Mouse (Mus musculus) left cerebral cortex, adult 11 months (tissue): Measurements from ENCODE around the gene Kcnk4.

ENCODE experiments used
- DNase-seq: peaks from one replicate; pipeline ENCODE4 v3.0.0; 2022; ENCODE audit warnings: low spot score

Kcnk4 gene

DNA sequence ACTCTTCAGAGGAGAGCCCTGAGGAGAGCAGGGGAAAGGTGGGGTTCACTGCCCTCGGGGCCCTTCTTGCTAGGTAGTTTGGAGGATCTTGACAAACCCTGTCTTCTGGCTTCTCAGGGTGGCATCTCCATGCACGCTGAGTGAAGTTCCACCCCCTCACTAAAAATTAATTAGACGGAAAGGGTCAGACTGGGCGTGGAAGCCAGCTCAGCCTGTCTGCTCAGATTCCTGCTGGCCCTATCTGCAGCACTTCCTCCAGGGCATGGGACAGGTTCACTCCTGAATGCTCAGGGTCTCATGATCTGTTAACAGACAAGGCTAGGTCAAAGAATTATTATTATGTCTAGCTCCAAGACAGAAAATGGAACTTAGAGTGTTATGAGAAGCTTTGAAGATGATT lies 41.8 kb downstream of the Kcnk4 start:
- no peak for DNase-seq

DNA sequence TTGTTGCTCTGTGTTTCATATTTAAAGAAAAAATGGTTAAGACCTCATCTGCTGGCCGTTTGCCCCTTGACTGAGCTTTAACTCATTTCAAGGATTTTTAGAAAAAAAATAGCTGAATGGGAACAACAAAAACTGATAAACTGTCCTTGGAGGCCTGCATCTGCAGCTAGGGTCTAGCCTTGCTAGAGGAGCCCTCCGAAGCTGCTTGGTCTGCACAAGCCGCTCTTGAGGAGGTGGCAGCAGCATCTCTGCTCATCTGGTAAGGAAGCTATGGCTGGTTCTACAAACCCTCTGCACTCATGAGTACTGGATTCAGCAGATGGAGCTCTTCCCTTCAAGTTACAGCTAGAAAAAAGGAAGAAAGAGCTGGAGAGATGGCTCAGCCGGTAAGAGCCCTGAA lies 56.4 kb downstream of the Kcnk4 start:
- DNase-seq: no peak

DNA sequence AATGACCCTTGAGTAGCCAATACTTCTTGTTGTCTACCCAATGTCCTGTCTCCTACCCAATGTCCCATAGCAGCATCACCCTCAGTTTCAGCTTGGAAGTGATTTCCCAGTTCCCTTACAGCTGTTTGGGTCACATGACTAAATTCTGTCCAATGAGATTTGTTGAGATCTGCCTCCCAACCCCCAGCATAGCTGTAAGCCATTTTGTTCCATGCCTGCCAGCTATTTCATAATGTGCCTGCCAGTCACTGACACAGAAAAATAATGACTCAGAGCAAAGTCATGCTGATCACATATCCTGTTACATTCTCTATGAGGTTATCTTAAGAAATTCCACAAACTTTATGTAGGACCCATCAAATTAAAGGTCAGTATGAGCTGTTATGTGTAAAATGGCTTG lies 57.5 kb downstream of the Kcnk4 start:
- DNase-seq: no peak

DNA sequence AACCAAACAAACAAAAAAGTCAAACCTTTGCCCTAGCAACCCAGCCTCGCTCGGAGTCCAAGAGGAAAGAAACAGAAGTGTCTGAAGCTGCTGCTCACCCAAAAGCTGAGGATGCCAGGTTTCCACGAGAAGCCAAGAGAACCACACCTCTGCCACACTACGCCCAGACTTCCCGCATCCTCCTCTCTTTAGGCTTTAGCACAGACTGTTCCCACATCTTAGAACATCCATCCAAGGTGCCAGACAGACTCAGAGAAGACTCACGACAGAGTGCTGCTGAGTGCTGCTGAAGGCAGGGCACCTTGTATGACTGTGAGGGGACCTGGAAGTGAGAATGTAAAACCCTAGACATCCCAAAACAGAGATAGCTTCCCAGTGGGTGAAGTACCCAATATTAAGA lies 58.5 kb downstream of the Kcnk4 start:
- DNase-seq: no peak

DNA sequence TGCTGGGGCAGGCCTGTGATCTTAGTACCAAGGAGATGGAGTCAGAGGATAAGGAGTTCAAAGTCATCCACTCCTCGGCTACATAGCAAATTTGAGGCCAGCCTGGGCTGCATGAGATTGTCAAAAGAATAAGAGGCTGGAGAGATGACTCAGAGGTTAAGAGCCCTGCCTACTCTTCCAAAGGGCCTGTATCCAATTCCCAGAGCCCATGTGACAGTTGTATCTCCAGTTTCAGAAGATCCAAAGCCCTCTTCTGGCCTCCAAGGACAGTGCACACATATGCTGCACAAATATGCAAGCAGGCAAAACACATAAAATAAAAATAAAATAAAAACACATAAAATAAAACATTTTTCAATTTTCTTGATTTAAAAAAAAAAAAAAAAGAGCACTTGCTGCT lies 60.1 kb downstream of the Kcnk4 start:
- no peak for DNase-seq
